Mouse (Mus musculus): ENCODE measurements around the gene Fam69a. TPM values are rescaled to one million over a fixed set of nuclear protein-coding genes. Genes with fewer than 3 reads are reported as not detected.
"Not testable (repeated sequence)": the region's sequence is repeated elsewhere in the genome, so short reads cannot be mapped to it uniquely, and the experiment has no call there.

The Fam69a gene
- polyA plus RNA-seq, 1 experiment from 2014 or later: 21.3 TPM

DNA sequence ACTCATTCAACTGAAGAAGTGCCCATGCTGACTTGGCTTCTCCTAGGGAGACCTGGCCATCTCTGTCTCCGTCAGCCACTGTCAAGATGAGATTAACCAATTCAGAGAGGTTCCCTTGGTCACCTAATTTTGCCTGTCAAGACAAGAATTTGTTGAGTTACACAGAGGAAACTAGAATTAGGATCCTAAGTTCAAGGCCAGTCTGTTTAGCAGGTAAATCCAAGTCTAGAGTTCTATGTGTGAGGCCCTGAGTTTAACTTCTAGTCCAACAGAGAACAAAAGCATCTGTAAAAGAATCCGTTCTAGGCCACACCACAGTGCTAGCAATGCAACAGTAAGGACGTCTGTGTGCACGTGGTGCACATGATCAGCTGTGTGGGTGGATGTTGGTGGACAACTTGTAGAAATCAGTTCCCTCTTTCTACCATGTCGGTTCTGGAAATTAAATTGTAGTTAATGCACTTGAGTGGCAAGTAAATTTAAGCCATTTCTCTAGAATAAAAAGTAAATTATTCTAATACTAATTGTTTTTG, 76.7 kb downstream of the Fam69a start:
- Histone ChIP-seq H3K9ac (no peak overlapping the region), H3K27me3 (no peaks in the 10 kb centered on the region), H3K36me3 (peaks cover 54% of the 10 kb centered on the region), H3K4me1 (no peaks in the 10 kb centered on the region), H3K27ac (no peak overlapping the region), H3K9me3 (replicated peaks) (no peaks in the 10 kb centered on the region), H3K4me2 (no peak overlapping the region), H3K4me3 (replicated peaks) (no peak overlapping the region)
- no peak for ATAC-seq (replicated peaks; ENCODE audit: low FRiP score)
- 68% methylated on average over 5 of the region's 5 CpGs for WGBS

DNA sequence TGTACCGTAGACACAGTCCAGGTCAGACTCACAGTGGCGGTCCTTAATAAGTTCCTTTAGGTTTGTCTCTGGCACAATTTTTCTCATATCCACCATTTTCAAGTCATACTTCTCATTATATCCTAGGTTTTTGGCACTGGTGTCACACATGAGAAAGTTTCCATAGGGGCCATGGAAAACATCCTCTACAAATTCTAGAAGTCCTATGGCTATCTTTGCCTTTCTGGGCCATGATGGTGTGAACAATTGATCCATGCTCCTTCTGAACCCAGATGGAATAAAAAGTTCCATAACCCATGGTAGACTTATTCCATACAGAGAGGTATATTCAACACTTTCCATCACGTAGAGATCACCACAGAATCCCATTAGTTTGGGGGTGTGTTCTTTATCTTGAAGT, 77.2 kb downstream of the Fam69a start:
- Histone ChIP-seq H3K4me2 (no peak overlapping the region), H3K36me3 (peaks cover 59% of the 10 kb centered on the region), H3K27me3 (no peaks in the 10 kb centered on the region), H3K9ac (no peak overlapping the region), H3K4me1 (no peaks in the 10 kb centered on the region), H3K9me3 (replicated peaks) (no peaks in the 10 kb centered on the region), H3K4me3 (replicated peaks) (no peak overlapping the region), H3K27ac (no peak overlapping the region)
- ATAC-seq (replicated peaks; ENCODE audit: low FRiP score): no peak
- 88% methylated on average over 3 of the region's 3 CpGs for WGBS

DNA sequence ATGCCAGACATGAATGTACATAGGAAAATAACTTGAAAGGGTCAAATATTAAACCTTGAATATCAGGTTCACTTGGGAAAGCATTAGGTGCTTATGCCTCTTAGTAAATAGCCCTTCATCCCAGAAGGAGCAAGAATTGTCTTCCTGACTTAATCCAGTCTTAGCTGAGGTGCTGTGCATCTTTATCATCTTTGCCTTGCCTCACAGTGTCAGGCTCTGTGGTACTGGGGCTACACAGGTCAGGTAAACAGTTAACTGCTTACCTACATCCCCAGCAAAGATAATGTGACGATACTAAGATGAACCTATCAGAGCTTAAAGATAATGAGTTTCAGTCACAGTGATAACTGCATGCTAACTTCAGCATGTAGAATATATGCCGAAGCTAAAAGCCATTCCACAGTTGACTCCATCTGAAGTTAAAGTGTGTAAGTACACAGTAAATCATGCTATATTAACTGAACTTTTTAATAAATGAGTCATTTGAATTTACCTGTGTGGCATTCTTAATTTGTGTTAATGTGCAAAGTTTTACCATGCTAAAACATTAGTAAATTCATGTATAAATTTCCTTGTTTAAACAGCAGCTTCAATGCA, 78.3 kb downstream of the Fam69a start:
- no peak overlapping the region for H3K4me3 ChIP-seq (replicated peaks)
- H3K27me3 ChIP-seq: no peaks in the 10 kb centered on the region
- H3K27ac ChIP-seq: no peak overlapping the region
- H3K4me1 ChIP-seq: no peaks in the 10 kb centered on the region
- WGBS: 87% methylated on average over 2 of the region's 2 CpGs
- no peak overlapping the region for H3K9ac ChIP-seq
- H3K36me3 ChIP-seq: peaks cover 69% of the 10 kb centered on the region
- H3K9me3 ChIP-seq (replicated peaks): no peaks in the 10 kb centered on the region
- ATAC-seq (replicated peaks; ENCODE audit: low FRiP score): no peak
- H3K4me2 ChIP-seq: no peak overlapping the region

DNA sequence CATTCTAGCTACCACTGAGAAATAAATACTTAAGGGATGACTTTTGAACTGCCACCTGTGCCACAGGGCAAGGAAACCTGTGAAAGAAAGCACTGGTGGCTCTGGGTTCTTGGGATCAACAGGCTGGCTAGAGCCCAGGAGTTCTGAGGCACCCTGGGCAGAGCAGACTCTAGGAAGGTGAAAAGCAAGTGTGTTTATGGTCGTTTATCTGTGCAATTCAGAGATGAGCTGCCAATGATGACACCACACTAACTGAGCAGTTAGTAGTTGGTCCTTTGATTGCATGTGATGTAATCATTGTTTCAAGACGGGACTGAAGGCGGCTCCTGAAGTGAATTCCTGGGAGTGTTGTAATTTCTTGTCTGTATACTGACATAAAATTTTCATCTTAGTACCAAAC, 82.6 kb downstream of the Fam69a start:
- Histone ChIP-seq H3K4me3 (replicated peaks) (no peak overlapping the region), H3K9ac (no peak overlapping the region), H3K27me3 (no peaks in the 10 kb centered on the region), H3K27ac (no peak overlapping the region), H3K9me3 (replicated peaks) (no peaks in the 10 kb centered on the region), H3K4me2 (no peak overlapping the region), H3K4me1 (peaks cover 12% of the 10 kb centered on the region; the same call in 1 of the 2 replicates), H3K36me3 (peaks cover 72% of the 10 kb centered on the region)
- no peak for ATAC-seq (replicated peaks; ENCODE audit: low FRiP score)
- 70% methylated on average over 3 of the region's 3 CpGs for WGBS

DNA sequence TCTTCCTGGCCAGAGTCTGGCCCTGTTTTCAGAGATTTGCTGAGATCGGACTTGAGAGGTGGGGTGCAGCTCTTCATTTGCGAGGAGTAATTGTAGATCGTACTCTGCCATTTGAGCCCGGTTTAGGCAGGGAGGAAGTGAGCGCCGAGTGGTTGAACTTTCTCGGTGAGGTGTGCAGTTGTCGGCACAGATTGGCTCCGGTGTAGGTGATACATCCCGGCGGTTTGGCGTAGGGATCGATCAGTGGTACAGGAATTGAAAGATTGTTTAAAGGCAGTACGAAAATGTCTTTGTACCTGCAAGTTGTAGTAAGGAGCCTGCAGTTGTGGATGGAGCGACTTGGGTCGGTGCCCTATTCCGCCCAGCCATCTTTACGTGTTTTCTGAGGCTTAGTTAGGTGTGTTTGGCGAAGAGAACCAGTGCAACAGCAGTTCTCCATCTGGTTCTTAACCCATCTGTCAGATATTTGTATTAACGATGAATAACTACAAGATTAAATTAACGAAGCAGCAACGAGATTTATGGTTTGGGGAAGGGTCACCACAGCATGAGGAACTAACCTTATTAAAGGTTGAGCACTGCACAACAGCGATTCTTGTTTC, 85.8 kb downstream of the Fam69a start:
- H3K27me3 ChIP-seq: 0 out of 2 replicates have a peak, but pooled peaks cover 3% of the 10 kb centered on the region
- WGBS: 0% methylated on average over 23 of the region's 23 CpGs
- H3K4me1 ChIP-seq: peaks cover 12% of the 10 kb centered on the region; the same call in 1 of the 2 replicates
- peak; percentile 27; the same call in 1 of the 2 replicates for ATAC-seq (replicated peaks; ENCODE audit: low FRiP score)
- peak overlapping the region; percentile 89 for H3K27ac ChIP-seq
- H3K9ac ChIP-seq: peak overlapping the region; percentile 98
- peaks cover 40% of the 10 kb centered on the region for H3K36me3 ChIP-seq
- H3K4me2 ChIP-seq: peak overlapping the region; percentile 62
- peak overlapping the region; percentile 97 for H3K4me3 ChIP-seq (replicated peaks)
- H3K9me3 ChIP-seq (replicated peaks): no peaks in the 10 kb centered on the region

DNA sequence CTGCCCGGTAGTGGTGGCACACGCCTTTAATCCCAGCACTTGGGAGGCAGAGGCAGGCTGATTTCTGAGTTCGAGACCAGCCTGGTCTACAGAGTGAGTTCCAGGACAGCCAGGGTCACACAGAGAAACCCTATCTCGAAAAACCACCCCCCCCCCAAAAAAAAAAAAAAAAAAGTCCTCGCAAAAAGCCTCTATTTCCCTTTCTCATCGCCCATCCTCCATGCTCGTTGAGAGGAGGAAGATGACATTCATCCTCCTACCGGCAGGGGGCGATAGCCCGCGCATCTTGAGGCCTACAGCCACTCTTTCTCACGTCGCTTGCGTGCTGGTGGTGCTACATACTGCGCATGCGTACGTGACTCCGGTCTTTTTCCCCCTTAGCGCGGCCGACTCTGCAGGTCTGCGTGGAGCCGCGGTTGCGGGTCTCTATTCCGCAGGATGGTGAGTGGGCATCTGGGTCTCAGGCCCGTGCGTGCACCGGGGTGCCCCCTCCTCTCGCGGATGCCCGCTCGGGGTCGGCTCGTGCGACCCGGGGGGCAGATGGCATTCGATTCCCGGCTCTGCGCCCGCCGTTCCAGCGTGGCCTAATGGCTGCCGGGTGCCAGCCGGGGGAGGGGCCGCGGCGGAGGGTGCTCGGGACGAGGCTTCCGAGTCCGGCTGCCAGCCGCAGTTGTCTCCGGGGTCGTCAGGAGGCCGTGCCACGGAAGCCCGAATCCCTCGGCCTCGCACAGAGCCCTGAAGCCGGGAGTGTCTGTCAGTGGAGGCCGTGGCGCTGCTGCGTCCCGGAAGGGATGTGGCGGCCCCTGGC, 86.5 kb downstream of the Fam69a start, which contains the start of gene Rpl5:
Rpl5 (plus strand) TSS at position 297 of the 808 bp plus-strand sequence.
- no peaks in the 10 kb centered on the region for H3K9me3 ChIP-seq (replicated peaks)
- H3K4me3 ChIP-seq (replicated peaks): peak within 1 kb of the TSS; percentile 97
- H3K4me2 ChIP-seq: peak within 1 kb of the TSS; percentile 62
- H3K36me3 ChIP-seq: peaks cover 33% of the 10 kb centered on the region
- H3K27ac ChIP-seq: peak within 1 kb of the TSS; percentile 89
- H3K27me3 ChIP-seq: 0 out of 2 replicates have a peak, but pooled peaks cover 5% of the 10 kb centered on the region
- ATAC-seq (replicated peaks; ENCODE audit: low FRiP score): peak; percentile 98
- H3K4me1 ChIP-seq: peaks cover 12% of the 10 kb centered on the region; the same call in 1 of the 2 replicates
- peak within 1 kb of the TSS; percentile 98 for H3K9ac ChIP-seq
- 4% methylated on average over 66 of the region's 66 CpGs for WGBS

DNA sequence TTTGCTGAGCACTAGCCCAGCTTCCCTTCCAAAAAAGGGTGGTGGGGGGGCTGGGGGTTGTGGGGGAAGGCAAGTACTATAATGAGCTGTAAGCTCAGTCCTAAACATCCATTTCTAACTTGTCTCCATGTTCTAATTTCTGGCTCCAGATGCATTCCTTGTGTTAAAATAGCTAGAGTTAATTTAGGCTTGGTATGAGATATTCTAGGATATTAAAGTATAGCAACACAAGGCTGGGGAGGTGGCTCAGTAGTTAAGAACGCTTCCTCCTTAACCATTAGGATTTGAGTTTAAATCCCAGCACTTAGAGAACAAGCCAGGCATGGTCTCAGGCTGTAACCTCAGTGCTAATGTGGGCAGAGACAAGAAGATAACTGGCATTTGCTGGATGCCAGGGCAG, 90.6 kb downstream of the Fam69a start:
- Histone ChIP-seq H3K4me3 (replicated peaks) (no peak overlapping the region), H3K27ac (no peak overlapping the region), H3K9me3 (replicated peaks) (no peaks in the 10 kb centered on the region), H3K27me3 (0 out of 2 replicates have a peak, but pooled peaks cover 5% of the 10 kb centered on the region), H3K4me1 (no peaks in the 10 kb centered on the region), H3K9ac (no peak overlapping the region), H3K36me3 (no peaks in the 10 kb centered on the region), H3K4me2 (no peak overlapping the region)
- no peak for ATAC-seq (replicated peaks; ENCODE audit: low FRiP score)
- WGBS: 69% methylated on average over 1 of the region's 1 CpGs

DNA sequence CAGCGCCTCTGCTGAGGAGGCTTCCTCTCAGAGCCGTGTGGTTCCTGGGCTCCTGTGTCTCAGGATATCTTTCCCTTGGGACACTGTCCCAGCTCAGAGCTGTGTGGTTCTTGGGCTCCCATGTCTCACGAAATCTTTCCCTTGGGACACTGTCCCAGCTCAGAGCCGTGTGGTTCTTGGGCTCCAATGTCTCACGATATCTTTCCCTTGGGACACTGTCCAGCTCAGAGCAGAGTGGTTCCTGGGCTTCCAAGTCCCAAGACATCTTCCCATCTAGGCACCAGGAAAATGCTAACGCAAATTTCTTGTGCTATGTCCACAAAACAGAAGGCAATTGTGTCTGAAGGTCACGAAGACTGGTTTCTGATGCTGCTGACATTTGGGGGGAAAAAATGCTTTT, 92.2 kb downstream of the Fam69a start:
- no peak overlapping the region for H3K4me2 ChIP-seq
- H3K27me3 ChIP-seq: 0 out of 2 replicates have a peak, but pooled peaks cover 5% of the 10 kb centered on the region
- WGBS: 69% methylated on average over 7 of the region's 7 CpGs
- 0 out of 2 replicates have a peak, but pooled peaks cover 2% of the 10 kb centered on the region for H3K4me1 ChIP-seq
- H3K36me3 ChIP-seq: no peaks in the 10 kb centered on the region
- ATAC-seq (replicated peaks; ENCODE audit: low FRiP score): no peak
- no peak overlapping the region for H3K27ac ChIP-seq
- no peak overlapping the region for H3K9ac ChIP-seq
- H3K4me3 ChIP-seq (replicated peaks): no peak overlapping the region
- no peaks in the 10 kb centered on the region for H3K9me3 ChIP-seq (replicated peaks)

DNA sequence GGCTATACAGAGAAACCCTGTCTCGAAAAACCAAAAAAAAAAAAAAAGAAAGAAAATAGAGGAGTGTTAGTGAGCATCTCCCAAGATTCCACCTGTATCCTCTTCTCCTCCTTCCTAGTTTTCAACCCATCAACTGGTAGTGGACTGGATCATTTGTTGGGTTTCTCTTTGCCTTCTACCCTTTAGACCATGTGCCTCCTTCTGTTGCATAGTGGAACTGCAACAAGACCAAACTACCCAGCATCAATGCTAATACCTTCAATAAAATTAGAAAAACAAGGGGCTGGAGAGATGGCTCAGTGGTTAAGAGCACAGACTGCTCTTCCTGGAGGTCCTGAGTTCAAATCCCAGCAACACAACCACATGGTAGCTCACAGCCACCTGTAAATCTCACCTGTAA, 95.4 kb downstream of the Fam69a start:
- not testable (repeated sequence) for ATAC-seq (replicated peaks; ENCODE audit: low FRiP score); H3K36me3 ChIP-seq; H3K4me3 ChIP-seq (replicated peaks); H3K4me2 ChIP-seq; H3K27ac ChIP-seq; H3K9ac ChIP-seq; H3K9me3 ChIP-seq (replicated peaks); H3K27me3 ChIP-seq; H3K4me1 ChIP-seq
- 100% methylated on average over 1 of the region's 1 CpGs for WGBS

DNA sequence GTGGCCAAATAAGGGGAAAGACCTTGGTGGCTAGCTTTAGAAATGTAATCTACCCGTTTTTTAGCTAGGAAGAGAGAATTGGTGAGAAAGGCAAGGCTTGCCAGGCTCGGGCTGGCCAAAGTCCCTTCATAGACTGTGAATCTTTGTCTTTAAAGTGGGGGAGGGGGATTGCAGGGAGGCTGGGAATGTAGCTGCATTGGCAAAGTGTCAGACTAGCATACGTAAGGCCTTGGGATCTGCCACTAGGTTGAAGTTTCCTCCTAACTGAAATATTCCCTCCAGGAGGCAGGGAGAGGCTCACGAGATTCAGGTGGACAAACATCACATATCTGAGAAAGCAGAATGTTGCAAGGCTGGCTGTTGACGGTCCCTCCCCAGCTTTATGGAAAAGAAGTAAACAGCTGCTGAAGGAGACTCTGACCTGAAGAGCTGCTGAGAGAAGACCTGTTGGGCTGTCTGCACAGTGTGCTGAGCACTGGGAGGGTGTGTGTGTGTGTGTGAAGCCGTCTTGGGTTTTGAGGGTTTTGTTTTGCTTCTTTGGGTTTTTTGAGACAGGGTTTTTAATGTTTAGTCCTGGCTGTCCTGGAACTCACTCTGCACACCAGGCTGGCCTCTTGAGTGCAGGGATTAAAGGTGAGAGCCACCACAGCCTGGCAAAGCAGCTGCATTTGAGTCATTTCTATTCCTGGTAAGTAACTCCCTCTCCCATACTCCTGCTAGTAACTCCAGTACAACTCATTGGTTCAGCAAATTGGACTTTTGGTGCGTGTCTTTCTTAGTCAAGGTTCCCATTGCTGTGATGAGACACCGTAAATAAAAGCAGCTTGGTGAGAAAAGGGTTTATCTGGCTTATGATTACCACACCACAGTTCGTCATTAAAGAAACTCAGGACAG, 96.6 kb downstream of the Fam69a start:
- Histone ChIP-seq H3K9ac (no peak overlapping the region), H3K36me3 (no peaks in the 10 kb centered on the region), H3K27me3 (no peaks in the 10 kb centered on the region), H3K9me3 (replicated peaks) (no peaks in the 10 kb centered on the region), H3K4me2 (no peak overlapping the region), H3K27ac (peak overlapping the region; percentile 63; the same call in 1 of the 2 replicates), H3K4me3 (replicated peaks) (no peak overlapping the region), H3K4me1 (0 out of 2 replicates have a peak, but pooled peaks cover 2% of the 10 kb centered on the region)
- 0 out of 2 replicates have a peak, but pooled peaks have one; percentile 56 for ATAC-seq (replicated peaks; ENCODE audit: low FRiP score)
- WGBS: 53% methylated on average over 9 of the region's 9 CpGs

DNA sequence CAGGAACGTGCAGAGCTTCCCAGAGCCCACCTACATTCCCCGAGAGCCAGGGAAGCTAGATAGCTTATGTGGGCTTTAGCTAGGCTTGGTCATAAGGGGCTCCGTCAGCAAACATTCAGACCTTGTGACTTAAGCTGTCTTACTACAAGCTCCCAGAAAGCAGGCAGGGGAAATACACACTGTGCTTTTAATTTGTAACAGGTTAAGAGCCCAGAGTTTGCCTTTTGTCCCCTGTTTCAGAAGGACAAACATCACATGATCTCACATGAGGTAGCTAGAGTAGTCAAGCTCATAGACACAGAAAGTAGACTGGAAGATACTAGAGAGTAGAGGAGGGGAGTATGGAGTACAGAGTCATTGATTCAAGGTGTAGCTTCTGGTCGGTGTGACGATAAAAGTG, 106.2 kb downstream of the Fam69a start:
- no peak overlapping the region for H3K9ac ChIP-seq
- no peaks in the 10 kb centered on the region for H3K36me3 ChIP-seq
- no peak overlapping the region for H3K27ac ChIP-seq
- no peak overlapping the region for H3K4me3 ChIP-seq (replicated peaks)
- WGBS: 78% methylated on average over 5 of the region's 5 CpGs
- H3K4me2 ChIP-seq: no peak overlapping the region
- H3K27me3 ChIP-seq: no peaks in the 10 kb centered on the region
- ATAC-seq (replicated peaks; ENCODE audit: low FRiP score): 0 out of 2 replicates have a peak, but pooled peaks have one; percentile 56
- no peaks in the 10 kb centered on the region for H3K4me1 ChIP-seq
- H3K9me3 ChIP-seq (replicated peaks): no peaks in the 10 kb centered on the region

All from kidney, embryonic 15.5 days (tissue).